Mouse (Mus musculus): ENCODE results near the gene Tac4. TPM values are rescaled to one million over a fixed set of nuclear protein-coding genes. Genes with fewer than 3 reads are reported as not detected.

The Tac4 gene
- total RNA-seq, 1 experiment from 2014 or later, result not detected

GRCm38 (mm10) chr11:95310648-95311424 is 49.5 kb downstream of the Tac4 start:
- ATAC-seq (replicated peaks; ENCODE audit: low read depth, poor library complexity, severe bottlenecking), result no peak; the same call in 1 of the 2 replicates

GRCm38 (mm10) chr11:95311425-95311807 is 50.1 kb downstream of the Tac4 start:
- ATAC-seq (replicated peaks; ENCODE audit: low read depth, poor library complexity, severe bottlenecking), result no peak

GRCm38 (mm10) chr11:95315215-95315955 is 54.1 kb downstream of the Tac4 start:
- peak; percentile 55 for ATAC-seq (replicated peaks; ENCODE audit: low read depth, poor library complexity, severe bottlenecking)

GRCm38 (mm10) chr11:95318116-95318515 is 56.8 kb downstream of the Tac4 start:
- ATAC-seq (replicated peaks; ENCODE audit: low read depth, poor library complexity, severe bottlenecking), result peak; percentile 45; the same call in 1 of the 2 replicates

Other genes starting within 250 kb of the Tac4 start
- gene Pdk2, start 220.2 kb upstream of the Tac4 start, total RNA-seq (2017), result 1.7 and 3.7 TPM in 2 replicates
- gene Itga3, start 184.7 kb upstream of the Tac4 start, total RNA-seq (2017), result 0.05 TPM in 1 of 2 replicates, not detected in the other
- not detected in 2 replicates for gene Dlx3, start 141.4 kb upstream of the Tac4 start, total RNA-seq (2017)
- not detected in 2 replicates for gene Dlx4, start 115.3 kb upstream of the Tac4 start, total RNA-seq (2017)
- gene Kat7, start 48.7 kb downstream of the Tac4 start, total RNA-seq (2017), result 80.1 and 82.4 TPM in 2 replicates
- gene Fam117a, start 75.5 kb downstream of the Tac4 start, total RNA-seq (2017), result 120 and 143 TPM in 2 replicates
- gene Slc35b1, start 123.2 kb downstream of the Tac4 start, total RNA-seq (2017), result 30.4 and 30.6 TPM in 2 replicates
- 47.8 and 64.9 TPM in 2 replicates for gene Spop, start 152.6 kb downstream of the Tac4 start, total RNA-seq (2017)

Data from common myeloid progenitor, adult 5-6 weeks (primary cell).